Mouse (Mus musculus): ENCODE results near the gene Traf3.

- TF ChIP-seq CTCF (IDR thresholded peaks at IDR 0.05; ENCODE audit: low read depth) (no peak), EP300 (IDR thresholded peaks at IDR 0.05; ENCODE audit: low read depth) (no peak)
These were observed 107.8 kb downstream of the Traf3 start for GRCm38 (mm10) chr12:111274006-111274405.

Measured in liver, embryonic 14.5 days (tissue).